Mouse (Mus musculus) cerebellum, adult 11 months (tissue): Measurements from ENCODE around the gene Hrh3.

ENCODE experiments used
- DNase-seq: peaks from one replicate; pipeline ENCODE4 v3.0.0; 2022

The Hrh3 gene

DNA sequence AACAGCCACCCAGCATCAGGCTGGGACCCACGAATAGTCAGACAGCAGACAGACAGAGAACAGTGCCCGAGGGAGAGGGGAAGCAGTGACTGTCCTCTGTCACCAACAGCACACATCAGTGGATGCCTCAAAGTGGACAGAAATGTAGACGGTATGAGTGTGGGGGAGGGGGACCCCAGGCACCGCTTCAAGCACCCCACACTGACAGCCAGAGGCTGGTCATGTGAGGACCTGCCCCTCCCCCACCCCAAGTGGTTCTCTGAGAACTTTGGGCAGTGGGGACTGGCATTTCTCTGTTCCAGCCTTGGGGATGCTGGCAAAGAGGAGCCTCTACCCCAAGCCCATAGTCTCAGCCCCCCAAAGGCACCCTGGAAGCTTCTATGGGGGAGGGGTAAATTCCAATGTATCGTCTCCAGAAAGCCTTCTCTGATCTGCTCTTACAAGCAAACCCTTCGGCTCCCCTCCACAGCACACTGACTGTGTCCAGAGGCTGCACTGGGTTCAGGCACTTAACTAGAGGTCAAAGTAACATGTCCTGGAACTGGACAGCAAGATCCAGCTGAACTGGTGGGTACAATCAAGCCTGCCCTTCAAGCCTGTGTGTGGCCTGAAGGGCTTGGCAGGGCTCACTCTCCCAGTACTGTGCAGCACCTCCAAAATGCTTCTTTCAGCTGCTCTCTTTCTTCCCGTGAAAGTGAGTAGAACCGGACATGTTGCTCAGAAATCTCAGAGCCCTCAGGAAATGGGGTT lies 1.3 kb upstream of the Hrh3 start:
- DNase-seq, result no peak

DNA sequence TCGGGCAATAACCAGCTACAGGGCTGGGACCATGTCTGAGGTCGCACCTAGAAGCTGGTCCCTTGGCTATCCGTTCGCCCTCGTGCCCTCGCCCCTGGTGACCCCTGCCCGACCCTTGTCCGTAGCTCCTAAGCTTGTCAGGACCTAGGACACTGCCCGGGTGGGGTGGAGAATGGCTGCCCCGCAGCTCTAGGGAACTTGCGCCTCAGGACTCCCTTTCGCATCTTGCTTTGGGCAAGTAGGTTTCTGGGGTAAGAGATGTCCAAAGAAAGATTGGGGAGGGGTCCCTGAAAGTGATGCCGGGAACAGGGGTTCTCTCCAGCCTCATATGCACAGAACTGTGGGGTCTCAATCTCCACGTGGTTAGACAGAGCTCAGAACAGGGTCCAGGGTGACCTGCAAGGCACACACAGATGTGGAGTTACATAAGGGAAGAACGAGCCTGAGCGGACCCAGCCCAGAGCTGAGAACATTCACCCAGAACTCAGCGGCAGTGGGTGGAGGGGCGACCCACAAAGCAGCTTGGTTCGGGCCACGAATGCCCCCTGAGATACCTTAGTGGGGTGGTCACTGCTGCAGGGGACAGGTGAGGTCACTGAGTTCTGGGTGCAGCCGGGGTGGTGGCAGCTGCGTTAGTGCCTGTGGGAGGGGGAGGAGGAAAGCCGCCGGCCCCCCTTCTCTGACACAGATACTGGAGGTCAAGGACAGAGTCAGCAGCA lies 530 bp upstream of the Hrh3 start:
- DNase-seq, result no peak

DNA sequence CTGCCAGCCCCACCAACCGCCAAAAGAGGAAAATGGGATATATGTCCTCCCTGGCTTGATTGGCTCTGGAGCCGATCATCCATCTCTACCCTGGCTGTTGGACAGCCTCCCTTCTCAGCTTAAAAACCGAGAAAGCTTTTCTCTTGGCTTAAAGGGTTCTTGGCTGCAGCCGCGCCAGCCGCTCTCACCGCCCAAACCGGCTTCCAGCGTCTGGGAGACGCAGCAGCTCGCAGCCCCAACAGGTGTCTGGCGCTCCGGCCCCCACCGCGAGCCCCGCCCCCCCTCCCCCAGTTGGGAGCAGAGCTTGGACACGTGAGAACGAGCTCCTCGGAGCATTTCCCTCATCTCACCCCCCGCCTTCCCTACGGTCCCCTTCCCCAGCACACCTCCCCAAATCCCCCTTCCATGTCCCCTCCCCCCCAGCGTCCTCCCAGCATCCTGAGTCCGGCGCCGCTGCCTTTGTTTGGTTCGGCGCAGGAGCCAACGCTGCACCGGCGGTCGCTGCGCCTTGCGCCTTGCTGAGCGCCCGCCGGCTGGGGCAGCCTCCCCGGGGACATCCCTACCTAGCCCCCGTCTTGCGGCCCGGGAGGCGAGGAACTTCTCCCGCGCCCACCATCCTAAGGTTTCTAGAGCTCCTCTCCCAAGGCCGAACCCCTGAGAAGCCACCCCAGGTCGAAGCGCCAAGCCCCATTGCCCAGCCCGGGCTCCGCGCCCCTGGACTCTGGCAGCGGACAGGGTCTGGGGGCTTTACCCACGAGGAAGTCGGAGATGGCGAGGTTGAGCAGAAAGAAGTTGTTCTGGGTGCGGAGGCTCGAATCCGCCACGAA lies 924 bp downstream of the Hrh3 start:
- DNase-seq, result peak; percentile 41

GRCm38 (mm10) chr2:180099529-180099928 lies 4.8 kb downstream of the Hrh3 start:
- no peak for DNase-seq

- DNase-seq, result no peak
These were observed 6.1 kb downstream of the Hrh3 start for GRCm38 (mm10) chr2:180098167-180098566.

DNA sequence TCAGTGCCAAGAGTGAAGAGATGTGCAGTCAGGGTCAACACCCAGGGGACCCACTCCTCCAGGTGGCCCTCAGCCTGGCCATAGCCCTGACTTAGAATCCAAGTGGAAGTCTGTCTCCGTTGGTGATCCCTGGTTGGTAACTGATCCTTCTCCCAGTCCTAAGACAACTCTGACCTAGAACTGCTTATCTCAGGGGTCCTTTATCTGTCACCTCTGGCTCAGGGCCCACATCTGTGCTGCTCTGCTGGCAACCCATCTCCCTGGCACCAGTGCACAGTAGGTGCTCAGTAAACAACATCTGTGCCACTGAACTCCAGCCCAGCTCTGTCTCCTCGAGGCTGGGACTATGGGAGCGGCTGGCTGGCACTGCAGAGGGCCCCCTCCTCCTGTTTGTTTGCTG lies 6.7 kb downstream of the Hrh3 start:
- no peak for DNase-seq

DNA sequence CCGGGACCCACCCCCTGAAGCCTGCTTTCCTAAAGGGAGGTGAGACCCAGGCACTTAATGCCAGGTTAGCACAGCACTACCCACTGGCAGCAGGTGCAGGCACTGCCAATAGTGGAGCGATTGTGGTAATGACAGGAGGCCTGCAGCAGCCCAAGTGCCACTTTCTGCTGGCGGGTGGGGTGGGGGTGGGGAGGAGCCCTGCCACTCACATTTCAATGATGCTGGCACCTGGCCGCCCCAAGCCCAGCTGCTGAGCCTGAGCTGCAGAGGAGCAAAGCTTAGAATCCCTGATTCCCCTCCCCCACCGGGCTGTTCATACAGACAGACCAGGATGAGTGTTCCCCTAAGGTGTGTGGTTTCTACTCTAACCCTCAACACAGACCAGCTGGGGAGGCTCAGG lies 8.6 kb downstream of the Hrh3 start:
- DNase-seq, result no peak

GRCm38 (mm10) chr2:180090285-180090684 lies 14.0 kb downstream of the Hrh3 start:
- DNase-seq, result no peak

GRCm38 (mm10) chr2:180087472-180087871 lies 16.8 kb downstream of the Hrh3 start:
- no peak for DNase-seq

DNA sequence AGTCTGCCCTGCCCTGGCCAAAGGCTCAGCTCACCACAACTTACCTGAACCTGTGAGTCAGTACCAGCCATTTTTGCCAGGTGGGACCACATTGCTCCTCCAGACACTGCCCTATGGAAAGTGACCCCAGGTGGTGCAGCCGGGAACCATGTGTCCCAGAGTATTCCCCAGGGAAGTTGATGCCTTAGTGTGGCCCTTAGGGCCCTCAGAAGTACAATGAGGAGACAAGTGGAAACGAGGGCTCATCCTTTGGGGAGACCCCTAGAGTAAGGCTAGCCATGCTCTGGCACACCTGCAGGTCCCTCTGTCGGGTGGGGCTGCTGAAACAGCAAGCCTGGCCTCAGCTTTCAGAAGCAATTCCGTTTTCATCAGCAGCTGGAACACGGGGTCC lies 17.7 kb downstream of the Hrh3 start:
- DNase-seq, result no peak

DNA sequence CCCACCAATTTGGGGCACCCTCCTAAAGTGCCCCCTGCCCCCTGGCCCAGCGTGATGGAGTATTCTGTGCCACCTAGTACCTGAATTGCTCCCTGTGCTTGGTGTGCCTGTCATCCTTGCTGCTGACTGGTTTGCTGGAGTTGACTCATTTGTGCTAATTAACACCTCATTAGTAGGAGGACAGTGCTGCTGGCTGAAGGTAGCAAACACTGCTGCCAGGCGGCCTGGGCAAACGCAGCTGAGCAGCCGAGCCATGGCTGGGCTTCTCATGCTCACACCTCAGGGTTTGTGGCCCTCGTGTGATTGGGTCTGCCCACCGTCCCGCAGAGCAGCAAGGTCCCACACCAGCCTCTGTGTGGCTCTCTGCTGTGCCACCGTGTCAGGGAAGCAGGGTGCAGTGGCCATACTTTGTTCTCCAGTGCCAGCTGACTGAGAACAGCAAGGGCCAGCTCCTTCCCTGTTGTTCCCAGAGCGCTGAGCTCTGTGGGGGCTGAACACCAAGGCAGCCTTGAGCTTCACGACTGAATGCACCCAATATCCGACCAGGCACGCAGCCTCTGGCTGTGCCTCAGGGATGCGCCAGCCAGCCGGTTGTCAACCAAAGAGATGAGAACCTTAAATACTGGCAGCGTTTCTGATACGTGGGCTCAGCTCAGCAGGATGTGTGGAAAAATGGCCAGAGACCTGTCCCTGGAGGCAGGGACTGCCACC lies 18.2 kb downstream of the Hrh3 start:
- DNase-seq, result no peak

DNA sequence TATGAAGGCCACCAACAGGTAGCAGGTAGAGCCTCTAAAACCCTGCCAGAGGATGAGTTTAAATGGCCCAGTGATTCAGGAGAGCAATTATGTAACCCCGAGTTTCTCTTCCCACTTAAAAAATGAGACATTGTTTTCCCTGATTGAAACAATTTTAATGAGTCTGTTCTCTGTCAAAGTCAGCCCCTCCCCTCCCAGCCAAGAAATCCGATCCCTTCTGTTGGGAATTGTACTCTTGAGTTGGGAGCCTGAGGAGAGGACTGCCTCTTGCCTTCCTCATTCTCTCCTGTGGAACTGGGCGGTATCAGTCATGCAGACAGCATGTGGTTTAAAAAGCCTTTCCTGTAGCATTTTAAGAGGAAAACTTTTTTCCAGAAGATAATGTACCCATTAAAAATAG lies 19.7 kb downstream of the Hrh3 start:
- no peak for DNase-seq

GRCm38 (mm10) chr2:180083063-180083462 lies 21.2 kb downstream of the Hrh3 start:
- no peak for DNase-seq

- DNase-seq, result no peak
These were observed 23.6 kb downstream of the Hrh3 start for GRCm38 (mm10) chr2:180080680-180081079.

GRCm38 (mm10) chr2:180077622-180078021 lies 26.7 kb downstream of the Hrh3 start:
- DNase-seq, result no peak

DNA sequence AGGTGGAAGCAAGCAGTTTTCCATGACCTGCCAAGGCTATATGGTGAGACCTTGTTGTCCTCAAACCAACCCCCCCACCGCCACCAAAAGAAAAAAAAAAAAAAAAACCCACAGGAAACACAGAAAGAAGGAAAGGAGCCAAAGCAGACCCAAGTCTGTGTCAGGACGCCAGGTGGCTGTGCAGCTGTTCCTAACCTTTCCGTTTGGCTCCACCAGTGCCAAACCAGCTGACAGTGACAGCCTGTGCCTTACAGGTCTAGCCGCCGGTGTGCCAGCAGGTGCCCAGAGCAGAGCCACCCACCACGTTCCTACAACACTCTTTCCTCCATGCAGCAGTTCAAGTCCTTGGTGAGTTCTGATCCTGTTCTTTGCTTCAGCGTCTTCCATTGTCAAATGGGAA lies 31.4 kb downstream of the Hrh3 start:
- DNase-seq, result no peak

- DNase-seq, result no peak
These were observed 32.6 kb downstream of the Hrh3 start for GRCm38 (mm10) chr2:180071671-180072070.

- peak; percentile 95 for DNase-seq
These were observed 33.5 kb downstream of the Hrh3 start, which contains the start of gene Mtg2 for GRCm38 (mm10) chr2:180070481-180071453. Gene Mtg2 (plus strand): TSS chr2:180070588.

GRCm38 (mm10) chr2:180069770-180070480 lies 34.4 kb downstream of the Hrh3 start:
- no peak for DNase-seq

GRCm38 (mm10) chr2:180063338-180064131 lies 40.8 kb downstream of the Hrh3 start:
- DNase-seq, result no peak
